Mouse (Mus musculus): ENCODE data around the gene Polr2e. TPM values are rescaled to one million over a fixed set of nuclear protein-coding genes. Genes with fewer than 3 reads are reported as not detected.
A peak's percentile ranks its signal among the peaks of the same experiment; 100 is the strongest.
"Not testable (repeated sequence)": the region's sequence is repeated elsewhere in the genome, so short reads cannot be mapped to it uniquely, and the experiment has no call there.

Gene Polr2e
- polyA plus RNA-seq, 1 experiment = 205 TPM

DNA sequence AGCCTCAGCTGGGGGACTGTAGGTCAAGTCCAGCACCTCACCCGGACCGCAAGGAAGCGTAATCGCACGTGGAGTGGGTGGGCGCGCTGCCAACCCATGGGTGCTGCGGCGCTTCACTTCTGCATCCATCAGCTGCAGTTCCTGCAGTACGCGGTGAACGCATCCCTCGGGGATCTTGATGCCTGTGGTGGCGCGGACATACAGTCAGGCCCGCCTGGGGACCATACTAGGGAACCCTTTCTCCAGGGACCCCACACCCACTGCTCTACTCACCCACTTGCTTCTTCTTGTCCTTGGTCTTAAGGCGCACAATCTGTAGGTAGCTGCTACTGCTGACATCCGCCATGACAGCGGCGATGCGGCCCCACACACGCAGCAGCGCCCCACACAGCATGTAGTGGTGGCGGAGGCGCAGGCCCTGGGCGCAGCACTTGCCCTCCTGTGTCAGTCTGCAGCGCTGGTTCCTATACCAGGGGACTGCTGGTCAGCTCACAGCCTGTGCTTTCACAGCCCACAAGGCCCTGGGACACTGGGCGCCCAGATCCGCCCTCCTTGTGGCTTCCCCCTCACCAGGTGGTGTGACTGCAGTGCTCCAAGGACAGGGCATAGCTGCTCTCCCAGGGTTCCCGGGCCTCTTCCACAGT is 18.2 kb upstream of the Polr2e start:
- peak in 1 of 2 experiments; percentile 28 for DNase-seq (ENCODE audit: extremely low spot score in 1 of 2, low spot score in 1 of 2)

DNA sequence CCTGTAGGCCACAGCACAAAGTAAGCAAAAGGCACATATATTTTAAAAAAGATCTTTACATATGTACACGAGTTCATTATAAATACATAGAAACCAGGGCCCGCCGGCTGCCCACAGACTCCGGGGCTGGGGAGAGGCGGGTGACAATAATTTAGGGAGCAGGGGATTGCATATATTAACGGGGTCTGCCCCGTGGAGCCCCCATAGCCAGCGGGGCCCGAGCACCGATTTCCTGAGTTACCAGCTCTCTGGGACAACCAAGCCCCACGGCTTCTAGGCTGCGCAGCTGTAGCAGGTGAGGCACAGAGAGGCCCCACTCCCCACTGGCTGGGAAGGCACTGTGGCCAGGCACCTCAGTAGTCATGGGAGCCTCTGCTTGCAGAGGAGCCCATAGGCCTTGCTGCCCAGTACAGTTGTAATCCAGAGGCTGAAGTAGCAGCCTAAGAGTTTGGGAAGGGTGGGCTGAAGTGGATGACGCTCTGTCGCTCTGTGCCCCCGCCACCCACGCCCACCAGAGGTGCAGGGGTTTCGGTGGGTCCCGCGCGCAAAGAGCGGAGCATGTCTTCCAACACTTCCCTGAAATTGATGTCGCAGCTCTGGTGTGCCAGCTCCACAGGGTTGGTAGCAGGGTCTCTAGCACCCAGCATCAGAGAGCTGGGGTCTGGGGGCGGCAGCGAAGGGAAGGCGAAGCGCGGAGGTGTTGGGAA is 17.5 kb upstream of the Polr2e start:
- DNase-seq (ENCODE audit: extremely low spot score in 1 of 2, low spot score in 1 of 2) = no peak

DNA sequence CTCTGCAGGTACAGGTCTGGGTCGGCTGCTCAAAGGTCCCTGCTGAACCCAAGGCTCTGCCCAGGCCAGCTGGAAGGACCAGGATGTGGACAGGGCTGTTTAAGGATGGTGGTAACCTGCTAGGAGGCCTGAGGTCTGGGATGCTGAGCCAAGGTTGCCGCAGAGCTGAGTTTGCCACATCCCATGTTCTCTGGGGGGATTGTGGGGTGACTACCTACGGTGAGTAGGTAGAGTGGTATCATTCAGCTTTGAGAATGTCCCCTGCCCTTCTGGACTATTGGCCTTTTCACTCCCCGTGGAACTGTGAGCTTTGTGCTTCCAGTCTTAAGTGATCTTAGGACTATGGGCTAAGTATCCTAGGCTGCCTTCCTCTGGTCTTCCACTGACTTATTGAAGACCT is 16.9 kb upstream of the Polr2e start:
- DNase-seq (ENCODE audit: extremely low spot score in 1 of 2, low spot score in 1 of 2) = no peak

DNA sequence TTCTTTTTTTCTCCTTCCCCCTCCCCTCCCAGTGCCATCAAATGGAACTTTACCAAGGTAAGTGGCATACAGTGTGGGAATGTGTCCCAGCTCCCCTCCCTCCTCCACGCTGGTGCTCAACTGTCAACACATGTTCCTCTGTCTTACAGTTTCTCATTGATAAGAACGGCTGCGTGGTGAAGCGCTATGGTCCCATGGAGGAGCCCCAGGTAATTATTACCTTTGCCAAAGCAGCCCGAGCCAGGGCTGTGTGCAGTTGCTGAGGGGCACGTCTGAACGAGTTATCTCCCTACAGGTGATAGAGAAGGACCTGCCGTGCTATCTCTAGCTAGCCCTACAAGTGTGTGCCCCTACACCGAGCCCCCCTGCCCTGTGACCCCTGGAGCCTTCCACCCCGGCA is 16.3 kb upstream of the Polr2e start:
- DNase-seq (ENCODE audit: extremely low spot score in 1 of 2, low spot score in 1 of 2) = no peak

DNA sequence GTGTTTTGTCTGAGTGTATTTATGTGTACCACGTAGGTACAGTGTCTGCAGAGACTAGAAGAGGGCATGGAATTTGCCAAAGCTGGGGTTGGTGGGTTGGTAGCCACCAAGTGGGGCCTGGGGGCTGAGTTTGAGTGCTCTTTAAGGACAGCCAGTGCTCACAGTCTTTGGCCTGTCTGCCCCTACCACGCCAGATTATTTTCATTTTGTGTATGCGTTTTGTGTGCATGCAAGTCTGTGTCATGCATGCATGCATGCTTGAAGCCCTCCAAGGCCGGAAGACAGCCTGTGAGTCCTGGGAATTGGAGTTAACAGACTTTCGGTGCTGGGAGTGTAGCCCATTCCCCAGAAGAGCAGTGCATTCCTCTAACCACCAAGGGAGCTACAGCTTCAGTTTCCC is 15.8 kb upstream of the Polr2e start:
- DNase-seq (ENCODE audit: extremely low spot score in 1 of 2, low spot score in 1 of 2) = no peak

DNA sequence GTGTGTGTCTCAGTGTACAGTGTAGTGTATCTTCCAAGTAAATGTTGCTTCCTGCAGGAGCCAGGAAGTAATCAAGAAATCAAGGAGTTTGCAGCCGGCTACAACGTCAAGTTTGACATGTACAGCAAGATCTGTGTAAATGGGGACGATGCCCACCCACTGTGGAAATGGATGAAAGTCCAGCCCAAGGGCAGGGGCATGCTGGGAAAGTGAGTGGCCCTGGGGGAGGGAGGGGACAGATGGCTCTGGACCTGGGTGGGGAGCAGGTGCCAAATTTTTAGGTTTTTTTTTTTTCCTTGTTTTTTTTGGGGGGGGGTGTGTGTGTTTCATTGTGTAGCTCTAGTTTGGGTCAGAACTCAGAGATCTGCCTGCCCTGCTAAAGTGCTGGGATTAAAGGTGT is 15.3 kb upstream of the Polr2e start:
- DNase-seq (ENCODE audit: extremely low spot score in 1 of 2, low spot score in 1 of 2) = not testable (repeated sequence)

DNA sequence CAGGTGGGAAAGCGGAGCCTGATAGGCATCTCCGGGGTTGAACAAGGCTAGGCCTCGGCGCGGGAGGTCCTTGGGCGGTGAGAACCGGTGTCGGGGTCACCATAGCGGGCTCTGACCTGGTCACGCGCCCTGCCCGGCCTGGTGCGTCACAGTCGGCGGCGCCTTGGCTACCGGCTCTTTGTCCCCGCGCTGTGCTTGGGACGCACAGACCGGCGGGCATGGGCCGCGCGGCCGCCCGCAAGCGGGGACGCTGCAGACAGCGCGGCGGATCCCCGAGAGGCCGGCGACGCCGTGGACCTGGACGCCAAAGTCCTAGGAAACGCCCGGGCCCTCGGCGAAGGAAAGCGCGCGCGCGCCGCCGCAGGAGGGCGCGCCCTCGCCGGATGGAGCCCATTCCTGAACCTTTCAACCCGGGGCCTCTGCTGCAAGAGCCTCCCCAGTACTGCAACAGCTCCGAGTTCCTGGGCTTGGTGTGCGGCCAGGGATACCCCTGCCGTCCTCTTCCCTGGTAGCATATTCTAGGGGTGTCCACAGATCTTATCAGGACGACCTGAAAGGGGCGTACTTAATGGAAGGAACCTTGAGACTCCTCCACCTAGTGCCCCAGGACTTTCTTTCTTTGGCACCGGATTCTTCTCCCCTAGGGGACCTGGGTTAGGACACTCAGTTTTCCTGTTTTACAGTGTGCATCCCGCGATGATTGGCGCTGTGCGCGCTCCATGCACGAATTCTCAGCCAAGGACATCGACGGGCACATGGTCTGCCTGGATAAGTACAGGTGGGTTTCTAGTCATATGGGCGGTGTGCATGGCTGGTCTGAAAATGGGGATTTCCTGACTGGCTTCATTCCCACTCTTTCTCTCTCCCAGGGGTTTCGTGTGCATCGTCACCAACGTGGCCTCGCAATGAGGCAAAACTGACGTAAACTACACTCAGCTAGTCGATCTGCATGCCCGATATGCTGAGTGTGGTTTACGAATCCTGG is 14.5 kb upstream of the Polr2e start:
- DNase-seq (ENCODE audit: extremely low spot score in 1 of 2, low spot score in 1 of 2) = peak in 1 of 2 experiments; percentile 47

DNA sequence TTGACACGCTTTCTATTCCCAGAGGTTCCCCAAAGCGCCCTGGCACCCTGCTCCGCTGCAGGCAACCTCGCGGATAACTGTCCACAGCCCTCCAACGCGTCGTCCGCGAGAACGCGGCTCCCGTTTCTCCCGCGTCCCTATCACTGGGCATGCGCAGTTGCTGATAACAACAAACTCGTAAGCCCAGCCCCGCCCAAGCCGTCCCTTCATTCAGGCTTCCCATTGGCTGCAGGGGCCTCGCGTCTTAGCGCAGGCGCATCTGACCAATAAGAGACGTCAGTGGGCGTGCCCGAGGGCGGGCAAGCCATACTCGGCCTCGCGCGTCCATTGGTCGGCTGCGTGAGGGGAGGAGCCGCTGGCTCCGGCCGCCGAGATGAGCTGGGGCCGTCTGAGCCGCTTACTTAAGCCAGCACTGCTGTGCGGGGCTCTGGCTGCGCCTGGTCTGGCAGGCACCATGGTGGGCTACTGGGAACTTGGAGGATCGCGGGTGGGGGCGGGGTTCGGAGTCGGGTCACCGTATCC is 13.7 kb upstream of the Polr2e start:
- peak; percentile 99 to 100 for DNase-seq (ENCODE audit: extremely low spot score in 1 of 2, low spot score in 1 of 2)

DNA sequence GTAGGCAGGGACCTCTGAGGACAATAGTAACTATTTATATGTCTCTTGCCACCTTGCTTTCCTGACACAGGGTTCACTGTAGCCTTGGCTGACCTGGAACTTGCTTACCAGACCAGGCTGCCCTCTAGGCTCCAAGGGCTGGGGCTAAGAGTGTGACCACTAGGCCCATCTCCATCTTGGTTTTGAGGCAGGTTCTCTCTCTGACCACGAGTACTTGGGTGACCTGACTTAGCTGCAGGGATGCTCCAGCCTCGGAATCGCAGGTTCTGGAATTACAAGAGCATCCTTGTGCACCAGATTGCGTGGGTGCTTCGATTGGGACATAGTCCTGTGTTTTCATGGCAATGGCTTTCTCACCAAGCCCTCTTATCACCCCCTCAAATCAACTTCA is 12.8 kb upstream of the Polr2e start:
- DNase-seq (ENCODE audit: extremely low spot score in 1 of 2, low spot score in 1 of 2) = no peak

DNA sequence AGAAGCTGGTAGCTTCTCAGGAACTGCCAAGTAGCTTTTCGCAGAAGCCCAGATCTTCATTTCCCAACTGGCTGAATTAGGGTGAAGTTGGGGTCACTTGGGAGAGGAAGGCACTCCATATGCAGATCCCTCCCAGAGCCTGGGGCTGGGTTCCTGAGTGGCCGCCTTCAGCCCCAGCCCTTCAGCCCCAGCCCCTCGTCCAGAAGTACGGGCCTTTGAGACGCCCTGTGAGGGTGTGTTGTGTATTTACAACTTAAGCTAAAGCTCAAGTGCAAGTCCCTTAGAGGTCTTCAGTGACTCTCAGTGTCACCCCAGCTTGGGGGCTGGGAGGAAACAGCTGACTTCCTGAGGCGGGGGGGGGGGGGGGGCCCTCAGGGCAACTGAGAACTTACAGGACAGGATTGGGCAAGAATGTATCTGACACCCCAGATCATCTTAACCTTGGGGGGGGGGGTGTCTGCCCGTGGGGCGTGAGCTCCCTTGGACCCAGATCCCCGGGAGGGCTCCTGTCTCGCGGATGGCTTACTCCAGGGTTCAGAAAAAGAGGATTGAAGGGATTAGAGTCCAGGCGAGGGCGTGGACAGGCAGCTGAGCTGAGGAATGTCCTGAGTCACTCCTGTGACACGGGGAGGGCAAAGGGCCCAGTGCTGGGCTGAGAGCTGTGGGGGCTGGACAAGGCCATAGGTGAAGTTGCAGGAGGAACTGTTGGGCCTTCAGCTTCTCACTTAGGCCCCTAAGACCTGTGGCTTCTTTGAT is 12.2 kb upstream of the Polr2e start:
- DNase-seq (ENCODE audit: extremely low spot score in 1 of 2, low spot score in 1 of 2) = no peak

DNA sequence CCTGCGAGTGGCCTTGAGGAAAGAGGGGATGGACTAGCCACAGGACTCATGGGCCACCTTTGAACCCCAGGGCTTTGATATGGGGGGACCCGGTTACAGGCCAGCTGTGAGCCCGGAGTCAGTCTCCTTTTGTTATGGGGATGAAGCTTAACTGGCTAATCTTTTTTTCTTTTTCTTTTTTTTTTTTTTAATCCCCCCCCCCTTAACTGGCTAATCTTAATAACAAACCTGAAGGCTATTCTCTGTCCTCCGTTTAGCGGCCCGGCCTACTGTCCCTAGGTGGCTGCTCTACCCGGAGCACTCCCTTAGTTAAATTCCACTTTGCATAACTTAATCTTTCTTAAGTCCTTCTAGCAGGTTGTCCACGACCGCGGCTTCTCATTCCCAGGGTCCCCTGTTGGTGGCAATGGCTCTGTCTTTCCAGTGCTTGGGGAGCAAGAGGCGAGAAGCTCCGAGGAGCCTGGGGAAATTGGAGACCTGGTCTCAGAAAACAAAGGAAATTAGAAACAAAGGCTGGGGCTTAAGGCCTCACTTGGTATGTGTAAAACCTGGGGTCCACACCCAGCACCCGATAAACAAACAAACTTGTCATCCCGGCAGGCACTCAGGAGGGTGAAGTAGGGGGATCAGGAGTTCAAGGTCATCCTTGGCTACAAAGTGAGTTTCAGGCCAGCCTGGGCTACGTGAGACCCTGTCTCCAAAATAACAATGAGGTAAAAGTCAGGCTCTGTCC is 11.5 kb upstream of the Polr2e start:
- DNase-seq (ENCODE audit: extremely low spot score in 1 of 2, low spot score in 1 of 2) = no peak

DNA sequence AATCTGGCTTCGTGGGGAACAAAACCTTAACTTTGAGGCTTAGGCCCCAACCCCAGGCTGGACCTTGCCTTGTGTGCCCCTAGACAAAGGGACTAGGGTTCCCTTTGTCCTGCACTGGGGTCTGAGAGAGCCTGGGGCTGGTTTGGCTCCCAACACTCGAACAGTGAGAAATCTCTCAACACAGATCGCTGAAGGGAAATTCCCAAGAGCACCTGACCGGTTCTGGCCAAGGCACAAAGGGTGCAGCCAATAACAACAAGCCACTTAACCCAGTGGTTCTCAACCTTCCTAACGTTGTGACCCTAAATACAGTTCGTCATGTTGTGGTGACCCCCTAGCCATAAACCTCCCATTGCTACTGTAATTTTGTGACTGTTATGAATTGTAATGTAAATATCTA is 10.6 kb upstream of the Polr2e start:
- no peak for DNase-seq (ENCODE audit: extremely low spot score in 1 of 2, low spot score in 1 of 2)

DNA sequence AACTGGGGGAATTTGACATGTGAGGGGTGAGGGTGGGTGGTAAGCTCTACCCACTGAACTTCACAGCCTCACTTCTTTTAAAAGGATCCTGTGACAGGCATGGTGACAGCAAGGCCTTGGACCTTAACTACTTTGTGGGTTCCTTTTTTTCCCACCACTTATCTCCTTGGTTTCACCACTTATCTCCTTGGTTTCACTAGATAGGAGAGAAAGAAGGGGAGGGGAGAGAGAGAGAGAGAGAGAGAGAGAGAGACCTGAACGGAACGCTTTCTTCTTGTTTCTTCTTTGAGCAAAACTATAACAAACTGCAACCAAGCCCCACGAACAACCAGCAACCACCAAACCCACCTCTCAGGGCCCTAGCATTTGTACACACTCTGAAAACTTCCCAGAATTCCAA is 9.2 kb upstream of the Polr2e start:
- DNase-seq (ENCODE audit: extremely low spot score in 1 of 2, low spot score in 1 of 2) = no peak

DNA sequence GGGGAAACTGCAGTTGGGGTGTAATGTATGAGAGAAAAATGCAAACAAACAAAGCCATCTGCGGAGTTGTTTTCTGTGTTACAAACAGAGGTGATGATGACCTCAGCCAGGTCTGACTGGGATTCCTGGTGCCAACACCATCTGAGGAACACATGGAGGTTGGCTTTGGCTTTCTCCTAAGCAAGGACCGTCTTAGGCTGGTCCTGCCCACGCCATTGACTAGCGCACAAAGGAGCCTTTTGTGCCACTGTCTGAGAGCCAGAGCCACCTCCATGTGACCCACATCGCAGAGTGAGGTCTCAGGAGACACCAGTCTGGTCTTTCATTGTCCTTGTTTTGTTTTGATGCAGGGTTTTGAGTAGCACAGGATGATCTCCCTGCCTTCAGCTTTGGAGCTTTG is 8.8 kb upstream of the Polr2e start:
- DNase-seq (ENCODE audit: extremely low spot score in 1 of 2, low spot score in 1 of 2) = peak in 1 of 2 experiments; percentile 35

DNA sequence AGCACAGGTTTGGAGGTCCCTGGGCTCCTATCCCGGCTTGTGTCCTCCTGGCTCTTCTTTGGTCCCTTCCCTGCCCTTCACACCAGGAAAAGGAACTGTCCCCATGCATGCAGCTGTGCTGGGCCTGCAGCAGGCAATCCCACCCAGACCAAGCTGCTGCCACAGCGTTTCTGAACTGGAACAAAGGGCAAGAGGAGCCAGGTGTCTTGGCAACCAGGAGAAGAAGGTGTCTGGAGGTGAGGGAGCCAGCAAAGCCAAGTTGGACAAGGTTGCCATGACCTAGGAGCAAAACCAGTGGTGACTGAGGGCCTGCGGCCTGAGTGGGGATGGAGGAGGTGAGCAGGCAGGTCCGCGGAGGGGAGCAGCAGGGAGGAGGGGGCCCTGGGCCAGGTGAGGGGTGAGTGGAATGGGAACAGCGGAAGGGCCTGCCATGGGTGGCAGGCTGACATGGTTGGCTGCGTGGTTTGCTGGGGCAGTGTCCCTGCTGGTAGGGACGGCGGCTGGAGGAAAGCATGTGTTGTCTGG is 7.5 kb upstream of the Polr2e start, which contains the start of gene Gpx4:
Gene Gpx4, plus strand, starts transcription at position 126 of the 525 bp plus-strand sequence.
- no peak for DNase-seq (ENCODE audit: extremely low spot score in 1 of 2, low spot score in 1 of 2)

DNA sequence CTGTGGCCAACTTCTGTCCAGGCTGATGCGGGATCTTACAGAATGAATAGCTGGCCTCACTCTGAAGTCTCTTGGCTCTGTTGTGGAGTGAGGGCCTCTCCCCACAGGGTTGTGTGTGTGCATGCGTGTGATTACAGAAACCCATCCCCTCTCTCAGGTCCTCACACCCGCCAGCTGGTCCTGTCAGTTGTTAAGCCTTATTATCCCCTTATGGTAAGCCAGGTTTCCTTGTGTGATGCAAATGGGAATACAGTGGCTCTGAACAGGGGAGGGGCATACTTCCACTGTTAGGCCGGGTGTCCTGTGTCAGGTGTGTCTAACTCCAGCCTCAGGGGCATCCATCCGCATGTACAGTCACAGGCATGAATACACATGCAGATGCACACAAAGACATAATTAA is 6.2 kb upstream of the Polr2e start:
- DNase-seq (ENCODE audit: extremely low spot score in 1 of 2, low spot score in 1 of 2) = no peak

DNA sequence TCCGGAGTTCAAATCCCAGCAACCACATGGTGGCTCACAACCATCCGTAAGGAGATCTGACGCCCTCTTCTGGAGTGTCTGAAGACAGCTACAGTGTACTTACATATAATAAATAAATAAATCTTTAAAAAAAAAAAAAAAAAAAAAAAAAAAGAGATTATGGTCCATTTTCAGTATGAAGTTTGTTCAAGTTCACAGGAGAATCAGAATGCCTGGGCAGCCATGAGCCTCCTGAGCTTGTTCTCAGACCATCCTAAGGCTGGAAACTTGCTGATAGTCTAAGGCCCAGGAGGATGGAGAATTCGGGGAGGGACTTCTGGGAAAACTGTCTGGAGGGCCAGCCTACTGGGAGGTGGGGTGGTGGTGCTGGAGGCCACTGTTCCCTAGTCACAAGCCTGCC is 5.8 kb upstream of the Polr2e start:
- not testable (repeated sequence) for DNase-seq (ENCODE audit: extremely low spot score in 1 of 2, low spot score in 1 of 2)

DNA sequence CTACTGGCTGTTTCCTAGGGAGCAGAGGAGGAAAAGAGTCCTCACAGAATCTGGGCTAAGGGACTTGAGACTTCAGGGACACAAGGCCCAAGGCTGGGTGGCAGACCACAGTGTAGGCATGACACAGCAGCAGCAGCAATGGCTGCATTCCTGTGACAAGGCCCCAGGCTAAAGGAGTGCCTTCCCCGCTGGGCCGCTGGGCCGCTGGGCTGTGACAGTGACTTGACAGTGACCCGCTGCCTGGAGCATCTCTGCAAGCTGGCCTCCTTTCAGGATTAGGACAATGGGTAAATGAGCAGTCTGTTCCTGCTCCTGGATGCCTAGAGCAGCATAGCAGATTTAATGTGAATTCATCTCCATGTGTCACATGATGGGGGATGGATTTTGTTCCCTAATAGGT is 4.5 kb upstream of the Polr2e start:
- no peak for DNase-seq (ENCODE audit: extremely low spot score in 1 of 2, low spot score in 1 of 2)

DNA sequence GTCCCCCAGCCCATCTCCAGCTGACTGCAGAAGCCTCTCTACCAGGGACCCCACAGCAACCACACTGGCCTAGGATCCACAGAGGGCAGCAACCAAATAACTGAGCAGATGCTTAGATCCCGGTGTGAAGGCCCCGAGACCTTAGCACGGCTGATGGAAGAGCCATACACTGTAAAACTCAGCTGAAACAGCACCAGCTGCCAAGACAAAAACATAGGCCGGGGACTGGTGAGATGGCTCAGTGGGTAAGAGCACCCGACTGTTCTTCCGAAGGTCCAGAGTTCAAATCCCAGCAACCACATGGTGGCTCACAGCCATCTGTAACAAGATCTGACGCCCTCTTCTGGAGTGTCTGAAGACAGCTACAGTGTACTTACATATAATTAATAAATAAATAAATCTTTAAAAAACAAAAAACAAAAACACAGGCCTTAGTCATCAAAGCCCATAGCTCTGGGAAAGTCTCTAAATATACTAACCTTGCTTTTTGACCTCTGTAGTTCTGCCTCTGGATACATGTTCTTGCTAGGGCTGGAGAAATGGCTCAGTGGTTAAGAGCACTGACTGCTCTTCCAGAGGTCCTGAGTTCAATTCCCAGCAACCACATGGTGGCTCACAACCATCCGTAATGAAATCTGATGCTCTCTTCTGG is 1.9 kb upstream of the Polr2e start:
- DNase-seq (ENCODE audit: extremely low spot score in 1 of 2, low spot score in 1 of 2) = not testable (repeated sequence)

All from frontal cortex, adult 2 months (tissue).